Mouse (Mus musculus) embryonic facial prominence, embryonic 11.5 days (tissue): ENCODE results near the gene Slc36a1. TPM values are rescaled to one million over a fixed set of nuclear protein-coding genes. Genes with fewer than 3 reads are reported as not detected.
A peak's percentile ranks its signal among the peaks of the same experiment; 100 is the strongest.

ENCODE experiments used
- ATAC-seq: fragments of 200-750 bp; cut with Nextera tagmentation; replicated peaks from 2 replicates; pipeline ENCODE4 v1.8.0; 2017; ENCODE audit warnings: low read depth; ENCODE audit not compliant: insufficient number of reproducible peaks, low FRiP score, low TSS enrichment
- DNase-seq: peaks from one replicate; pipeline ENCODE4 v3.0.0-alpha.2; 2015; ENCODE audit warnings: low spot score
- H3K27ac ChIP-seq: fragments of 300-500 bp; sonication (generic); replicated peaks from 2 replicates; pipeline ENCODE4 v1.5.1; 2014; ENCODE audit warnings: mild to moderate bottlenecking, low read depth, low read length, control low read depth
- H3K27me3 ChIP-seq: fragments of 300-500 bp; sonication (generic); 2 replicates; pipeline ENCODE4 v1.6.1; 2014; ENCODE audit warnings: mild to moderate bottlenecking, low read length, moderate library complexity, mixed read lengths; ENCODE audit not compliant: control insufficient read depth, insufficient read depth
- H3K36me3 ChIP-seq: fragments of 300-500 bp; sonication (generic); replicated peaks from 2 replicates; pipeline ENCODE4 v1.6.1; 2014; ENCODE audit warnings: low read depth, mild to moderate bottlenecking, low read length, moderate library complexity, mixed read lengths; ENCODE audit not compliant: control insufficient read depth, insufficient read depth
- H3K4me1 ChIP-seq: fragments of 300-500 bp; sonication (generic); 2 replicates; pipeline ENCODE4 v1.6.1; 2014; ENCODE audit warnings: low read length, mixed read lengths; ENCODE audit not compliant: control insufficient read depth, insufficient read depth
- H3K4me2 ChIP-seq: fragments of 300-500 bp; sonication (generic); 2 replicates; pipeline ENCODE4 v1.6.1; 2014; ENCODE audit warnings: low read depth, mild to moderate bottlenecking, control low read depth, low read length, moderate library complexity
- H3K4me3 ChIP-seq: fragments of 300-500 bp; sonication (generic); 2 replicates; pipeline ENCODE4 v1.5.1; 2014; ENCODE audit warnings: low read depth, low read length, control low read depth
- H3K9ac ChIP-seq: fragments of 300-500 bp; sonication (generic); replicated peaks from 2 replicates; pipeline ENCODE4 v1.6.1; 2014; ENCODE audit warnings: mild to moderate bottlenecking, control low read depth, low read length
- H3K9me3 ChIP-seq: fragments of 300-500 bp; sonication (generic); replicated peaks from 2 replicates; pipeline ENCODE4 v1.6.1; 2016; ENCODE audit warnings: mild to moderate bottlenecking, low read length, inconsistent platforms, mixed read lengths; ENCODE audit not compliant: control insufficient read depth
- WGBS: fragments of 180-500 bp; shearing (Covaris S2); extraction: QIAGEN DNeasy Blood & Tissue Kit; methylation state at CpG from one replicate; pipeline ENCODE4 v1.1.7; 2014; 5-methylcytosine and 5-hydroxymethylcytosine counted together
- polyA plus RNA-seq: library from polyadenylated mRNA; unstranded; fragments of >200 nt; fragmentation: Nextera tagmentation; extraction: Ambion mirVana; gene quantifications from 2 replicates; pipeline ENCODE4 v1.2.1, GENCODE M21; 2014

Slc36a1 gene
- 1.6 and 1.9 TPM in 2 replicates for polyA plus RNA-seq

- H3K27me3 ChIP-seq, result no peaks in the 10 kb centered on the region
- no peak within 1 kb of the TSS for H3K27ac ChIP-seq
- peak within 1 kb of the TSS; percentile 78 for H3K9ac ChIP-seq
- ATAC-seq (peak; percentile 92), DNase-seq (peak; percentile 96)
- peak within 1 kb of the TSS; percentile 91 for H3K4me2 ChIP-seq
- no peaks in the 10 kb centered on the region for H3K4me1 ChIP-seq
- no peaks in the 10 kb centered on the region for H3K36me3 ChIP-seq
- under 1% methylated on average over 31 of the region's 31 CpGs for WGBS
- H3K4me3 ChIP-seq, result peak within 1 kb of the TSS; percentile 77
- H3K9me3 ChIP-seq, result no peaks in the 10 kb centered on the region
Observed at GRCm38 (mm10) chr11:55204159-55204596, at the start of gene Slc36a1. Slc36a1 (plus strand) TSS chr11:55204350.

GRCm38 (mm10) chr11:55154398-55155069 lies 49.6 kb upstream of the Slc36a1 start:
- 67% methylated on average over 3 of the region's 3 CpGs for WGBS
- no peaks in the 10 kb centered on the region for H3K36me3 ChIP-seq
- no peak overlapping the region for H3K4me2 ChIP-seq
- DNase-seq, result no peak
- no peaks in the 10 kb centered on the region for H3K27me3 ChIP-seq
- no peaks in the 10 kb centered on the region for H3K9me3 ChIP-seq
- no peak overlapping the region for H3K9ac ChIP-seq
- no peak overlapping the region for H3K27ac ChIP-seq
- no peaks in the 10 kb centered on the region for H3K4me1 ChIP-seq
- no peak for ATAC-seq
- H3K4me3 ChIP-seq, result no peak overlapping the region

- Histone ChIP-seq H3K4me1 (no peaks in the 10 kb centered on the region), H3K4me2 (no peak overlapping the region), H3K9ac (no peak overlapping the region), H3K27ac (no peak overlapping the region), H3K36me3 (no peaks in the 10 kb centered on the region), H3K4me3 (no peak overlapping the region), H3K27me3 (no peaks in the 10 kb centered on the region), H3K9me3 (no peaks in the 10 kb centered on the region)
- no peak for DNase-seq
- WGBS, result 83% methylated on average over 6 of the region's 6 CpGs
- no peak for ATAC-seq
Observed at GRCm38 (mm10) chr11:55155070-55155421, 49.1 kb upstream of the Slc36a1 start.

GRCm38 (mm10) chr11:55158785-55159359 lies 45.3 kb upstream of the Slc36a1 start:
- Histone ChIP-seq H3K9me3 (no peaks in the 10 kb centered on the region), H3K4me3 (no peak overlapping the region), H3K27me3 (no peaks in the 10 kb centered on the region), H3K4me1 (no peaks in the 10 kb centered on the region), H3K9ac (no peak overlapping the region), H3K4me2 (no peak overlapping the region), H3K36me3 (no peaks in the 10 kb centered on the region), H3K27ac (no peak overlapping the region)
- 51% methylated on average over 13 of the region's 13 CpGs for WGBS
- ATAC-seq (no peak; the same call in 1 of the 2 replicates), DNase-seq (peak; percentile 84)

- DNase-seq, result peak; percentile 39
- Histone ChIP-seq H3K9ac (no peak overlapping the region), H3K4me2 (no peak overlapping the region), H3K27ac (no peak overlapping the region), H3K27me3 (no peaks in the 10 kb centered on the region), H3K4me3 (no peak overlapping the region), H3K9me3 (no peaks in the 10 kb centered on the region), H3K4me1 (no peaks in the 10 kb centered on the region), H3K36me3 (no peaks in the 10 kb centered on the region)
- 50% methylated on average over 9 of the region's 9 CpGs for WGBS
- ATAC-seq, result no peak; the same call in 1 of the 2 replicates
Observed at GRCm38 (mm10) chr11:55162670-55163069, 41.5 kb upstream of the Slc36a1 start.

- H3K9me3 ChIP-seq, result no peaks in the 10 kb centered on the region
- DNase-seq (peak; percentile 26), ATAC-seq (no peak)
- H3K27me3 ChIP-seq, result no peaks in the 10 kb centered on the region
- no peak overlapping the region for H3K4me3 ChIP-seq
- no peak overlapping the region for H3K4me2 ChIP-seq
- H3K4me1 ChIP-seq, result no peaks in the 10 kb centered on the region
- H3K9ac ChIP-seq, result no peak overlapping the region
- 40% methylated on average over 3 of the region's 3 CpGs for WGBS
- no peaks in the 10 kb centered on the region for H3K36me3 ChIP-seq
- no peak overlapping the region for H3K27ac ChIP-seq
Observed at GRCm38 (mm10) chr11:55164723-55165122, 39.4 kb upstream of the Slc36a1 start.

GRCm38 (mm10) chr11:55165748-55166147 lies 38.4 kb upstream of the Slc36a1 start:
- DNase-seq (no peak), ATAC-seq (no peak)
- Histone ChIP-seq H3K4me3 (no peak overlapping the region), H3K27me3 (no peaks in the 10 kb centered on the region), H3K9ac (no peak overlapping the region), H3K4me1 (no peaks in the 10 kb centered on the region), H3K4me2 (no peak overlapping the region), H3K27ac (no peak overlapping the region), H3K36me3 (no peaks in the 10 kb centered on the region), H3K9me3 (no peaks in the 10 kb centered on the region)
- WGBS, result 92% methylated on average over 7 of the region's 7 CpGs

GRCm38 (mm10) chr11:55168504-55168903 lies 35.6 kb upstream of the Slc36a1 start:
- H3K4me1 ChIP-seq, result no peaks in the 10 kb centered on the region
- no peak overlapping the region for H3K4me3 ChIP-seq
- H3K4me2 ChIP-seq, result no peak overlapping the region
- ATAC-seq (no peak), DNase-seq (no peak)
- no peak overlapping the region for H3K9ac ChIP-seq
- H3K27me3 ChIP-seq, result no peaks in the 10 kb centered on the region
- H3K27ac ChIP-seq, result no peak overlapping the region
- no peaks in the 10 kb centered on the region for H3K36me3 ChIP-seq
- H3K9me3 ChIP-seq, result no peaks in the 10 kb centered on the region
- 87% methylated on average over 4 of the region's 4 CpGs for WGBS
